Mouse (Mus musculus) skeletal muscle tissue, postnatal 0 days (tissue): Measurements from ENCODE around the gene Olfr981. TPM values are rescaled to one million over a fixed set of nuclear protein-coding genes. Genes with fewer than 3 reads are reported as not detected.

Experiments used
- polyA plus RNA-seq: library from polyadenylated mRNA; unstranded; fragments of >200 nt; fragmentation: Nextera tagmentation; extraction: Ambion mirVana; gene quantifications from 2 replicates; pipeline ENCODE4 v1.2.1, GENCODE M21; 2015

The Olfr981 gene
- polyA plus RNA-seq = not detected in 2 replicates

GRCm38 (mm10) chr9:40021164-40021563 is at the start of gene Olfr981:
TSS of gene Olfr981 (plus strand) at chr9:40021464.

GRCm38 (mm10) chr9:39991813-39992212 is 29.5 kb upstream of the Olfr981 start, which contains the start of gene Olfr978:
TSS of gene Olfr978 (plus strand) at chr9:39992113.

GRCm38 (mm10) chr9:40003365-40003764 is 17.9 kb upstream of the Olfr981 start, which contains the start of gene Olfr979:
TSS of gene Olfr979 (minus strand) at chr9:40003465.

GRCm38 (mm10) chr9:40009482-40009881 is 11.8 kb upstream of the Olfr981 start, which contains the start of gene Olfr980:
TSS of gene Olfr980 (minus strand) at chr9:40009582.

GRCm38 (mm10) chr9:40073529-40073928 is 52.3 kb downstream of the Olfr981 start, which contains the start of gene Olfr982:
TSS of gene Olfr982 (plus strand) at chr9:40073829.

Other genes starting within 250 kb of the Olfr981 start
- gene Olfr968, start 238.2 kb upstream of the Olfr981 start, polyA plus RNA-seq = not detected in 2 replicates
- not detected in 2 replicates for gene Olfr969, start 230.5 kb upstream of the Olfr981 start, polyA plus RNA-seq
- not detected in 2 replicates for gene Olfr970, start 212.6 kb upstream of the Olfr981 start, polyA plus RNA-seq
- gene Olfr971, start 184.6 kb upstream of the Olfr981 start, polyA plus RNA-seq = not detected in 2 replicates
- gene Olfr972, start 155.0 kb upstream of the Olfr981 start, polyA plus RNA-seq = not detected in 2 replicates
- not detected in 2 replicates for gene Olfr229, start 114.1 kb upstream of the Olfr981 start, polyA plus RNA-seq
- gene Olfr974, start 84.0 kb upstream of the Olfr981 start, polyA plus RNA-seq = not detected in 2 replicates
- gene Olfr975, start 69.4 kb upstream of the Olfr981 start, polyA plus RNA-seq = not detected in 2 replicates
- not detected in 2 replicates for gene Olfr976, start 60.3 kb upstream of the Olfr981 start, polyA plus RNA-seq
- gene Olfr978, start 29.4 kb upstream of the Olfr981 start, polyA plus RNA-seq = not detected in 2 replicates
- gene Olfr979, start 18.0 kb upstream of the Olfr981 start, polyA plus RNA-seq = not detected in 2 replicates
- not detected in 2 replicates for gene Olfr980, start 11.9 kb upstream of the Olfr981 start, polyA plus RNA-seq
- not detected in 2 replicates for gene Olfr982, start 52.4 kb downstream of the Olfr981 start, polyA plus RNA-seq
- gene Olfr983, start 72.1 kb downstream of the Olfr981 start, polyA plus RNA-seq = not detected in 2 replicates
- gene Olfr984, start 92.7 kb downstream of the Olfr981 start, polyA plus RNA-seq = not detected in 2 replicates
- 0.12 TPM in 1 of 2 replicates, not detected in the other for gene Olfr985, start 108.7 kb downstream of the Olfr981 start, polyA plus RNA-seq
- gene Tmem225, start 126.7 kb downstream of the Olfr981 start, polyA plus RNA-seq = not detected in 2 replicates
- gene Olfr986, start 159.5 kb downstream of the Olfr981 start, polyA plus RNA-seq = not detected in 2 replicates
- gene Zfp202, start 170.9 kb downstream of the Olfr981 start, polyA plus RNA-seq = 2.8 and 3.5 TPM in 2 replicates
- gene Scn3b, start 247.8 kb downstream of the Olfr981 start, polyA plus RNA-seq = 54.7 and 66.4 TPM in 2 replicates